Mouse (Mus musculus) olfactory bulb, adult 2 months (tissue): ENCODE data around the gene Dennd1a.

Experiments
- CTCF ChIP-seq: fragments of 200-500 bp; IDR thresholded peaks from 2 replicates; pipeline ENCODE4 v1.5.1; 2012; ENCODE audit warnings: low read depth, mild to moderate bottlenecking, low read length, moderate library complexity; ENCODE audit not compliant: insufficient read depth
- POLR2A ChIP-seq: fragments of 200-500 bp; IDR thresholded peaks from 2 replicates; pipeline ENCODE4 v1.6.1; 2012; ENCODE audit warnings: mild to moderate bottlenecking, low read depth, low read length, moderate library complexity; ENCODE audit not compliant: insufficient read depth

GRCm38 (mm10) chr2:37757784-37758183 lies 529.4 kb downstream of the Dennd1a start:
- TF ChIP-seq POLR2A (no peak), CTCF (no peak)
